Mouse (Mus musculus): ENCODE measurements around the gene Znrf4.
A peak's percentile ranks its signal among the peaks of the same experiment; 100 is the strongest.

DNA sequence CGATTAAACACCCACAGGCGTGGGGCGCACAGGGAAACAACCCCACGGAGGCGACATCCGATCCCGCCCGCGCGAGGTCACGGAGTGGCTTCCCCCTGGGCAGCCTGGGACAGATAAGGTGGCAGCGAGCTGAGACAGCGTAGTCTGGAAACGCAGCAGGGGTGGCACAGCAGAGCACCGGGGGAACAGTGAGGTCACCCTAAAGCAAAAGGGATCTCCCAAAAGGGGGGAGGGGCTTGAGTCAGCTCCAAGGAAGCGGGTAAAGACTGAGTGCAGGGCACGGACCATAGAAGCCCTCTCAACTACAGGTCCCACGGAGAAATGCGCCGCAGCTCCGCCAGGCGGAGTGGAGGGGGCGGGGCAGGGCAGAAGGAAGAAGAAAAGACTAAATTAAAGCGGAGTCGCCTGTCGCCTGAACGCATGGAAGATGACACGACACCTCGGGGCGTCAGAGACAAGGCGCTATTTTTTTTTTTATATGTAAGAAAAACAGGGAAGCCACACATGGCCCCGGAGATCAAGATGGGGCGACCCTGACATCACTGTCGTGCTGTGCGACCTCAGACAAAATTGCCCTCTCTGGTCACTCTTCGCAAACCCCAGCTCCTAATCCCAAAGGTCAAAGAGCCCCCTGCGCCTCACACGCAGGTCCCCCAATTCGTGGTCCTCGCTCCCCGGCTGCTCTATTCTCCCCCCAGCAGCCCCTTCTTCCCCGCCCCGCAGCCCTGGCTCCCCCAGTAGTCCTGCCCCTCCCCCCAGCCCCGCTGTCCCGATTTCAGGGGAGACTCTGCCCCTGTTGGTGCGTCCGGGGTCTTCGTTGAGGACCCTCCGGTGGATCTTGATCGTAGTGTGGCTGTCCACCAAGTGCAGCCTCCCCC, 39.3 kb downstream of the Znrf4 start:
- TF ChIP-seq POLR2A (IDR thresholded peaks at IDR 0.05; ENCODE audit: borderline replicate concordance, extremely low read depth, insufficient read depth, insufficient read length, poor library complexity, severe bottlenecking) (no peak), CTCF (IDR thresholded peaks at IDR 0.05; ENCODE audit: borderline replicate concordance, extremely low read depth, insufficient read depth, insufficient read length) (peak; percentile 62)

Measured in brain, embryonic 14.5 days (tissue).